Mouse (Mus musculus): Measurements from ENCODE around the gene Prelid3b.

DNA sequence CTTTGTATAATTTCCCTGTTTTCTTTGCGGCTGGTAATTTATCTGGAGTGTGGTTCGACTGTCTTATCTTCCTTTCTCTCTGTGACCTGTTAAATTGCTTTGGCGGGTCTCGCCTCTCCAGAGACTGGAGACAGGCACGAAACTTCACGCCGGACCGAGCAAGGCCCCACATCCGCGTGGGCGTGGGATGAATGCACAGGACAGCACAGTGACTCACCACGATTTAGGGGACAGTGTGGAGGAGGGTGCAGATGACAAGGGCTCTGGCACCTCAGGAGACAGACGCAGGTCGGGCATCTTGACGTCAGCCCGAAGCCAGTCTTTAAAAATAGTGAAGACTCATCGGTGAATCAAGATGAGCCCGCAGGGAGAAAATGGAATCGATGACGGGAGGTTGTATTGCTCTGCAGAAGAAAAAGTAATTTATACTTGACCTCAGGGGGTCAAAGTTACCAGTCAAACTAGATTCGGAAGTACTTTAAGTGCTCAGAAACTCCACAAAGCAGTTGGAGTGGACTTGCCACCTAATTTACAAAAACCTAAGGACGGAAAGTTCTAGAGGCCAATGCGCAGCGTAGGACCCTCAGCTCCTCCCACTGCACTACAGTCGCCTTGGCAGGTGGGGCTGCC, 30.1 kb upstream of the Prelid3b start:
- TF ChIP-seq CTCF (IDR thresholded peaks at IDR 0.05) (no peak), EP300 (IDR thresholded peaks at IDR 0.05) (no peak)

All from lung, postnatal 0 days (tissue).